ENCODE assay signal across 10 mouse cellular contexts in genomic region chr6:112484316-112484715, GRCm38 (mm10). TPM values are rescaled to one million over a fixed set of nuclear protein-coding genes. Genes with fewer than 3 reads are reported as not detected.
A peak's percentile ranks its signal among the peaks of the same experiment; 100 is the strongest.
DNase-seq lines count a peak whose midpoint lies in the region; ATAC-seq lines count a peak whose summit lies in the region.
"Had no signal": no experiment of that assay in that cellular context is flagged by ENCODE, and none has a peak within 500 bp of the region (broad histone marks: within the 10 kb centered on the region; RNA-seq: fewer than 3 reads in every experiment).

No protein-coding gene starts in this region.

- WGBS in forebrain, embryonic 12.5 days, result 6% methylated on average over 4 of the region's 4 CpGs
- 5% methylated on average over 4 of the region's 4 CpGs for WGBS in forebrain, embryonic 13.5 days
- 4% methylated on average over 4 of the region's 4 CpGs for WGBS in kidney, embryonic 16.5 days
- 5% methylated on average over 4 of the region's 4 CpGs for WGBS in midbrain, embryonic 15.5 days

- H3K9me3 ChIP-seq in forebrain, embryonic 12.5 days, result no peaks in the 10 kb centered on the region
- H3K9me3 ChIP-seq in forebrain, embryonic 13.5 days (replicated peaks), result no peaks in the 10 kb centered on the region
- no peaks in the 10 kb centered on the region for H3K9me3 ChIP-seq in kidney, embryonic 16.5 days (ENCODE audit: low read length)
- no peaks in the 10 kb centered on the region for H3K9me3 ChIP-seq in midbrain, embryonic 15.5 days
- H3K9me3 ChIP-seq: heart, embryonic 13.5 days; megakaryocyte, embryonic 14.5 days had no signal

- no peak overlapping the region for H3K27ac ChIP-seq in forebrain, embryonic 12.5 days
- H3K27ac ChIP-seq in forebrain, embryonic 13.5 days, result no peak overlapping the region
- no peak overlapping the region for H3K27ac ChIP-seq in kidney, embryonic 16.5 days (ENCODE audit: low read length)
- H3K27ac ChIP-seq in midbrain, embryonic 15.5 days, result no peak overlapping the region
- H3K27ac ChIP-seq: heart, embryonic 13.5 days had no signal

- H3K4me3 ChIP-seq in forebrain, embryonic 12.5 days (replicated peaks), result no peak overlapping the region
- H3K4me3 ChIP-seq in forebrain, embryonic 13.5 days, result no peak overlapping the region
- no peak overlapping the region for H3K4me3 ChIP-seq in kidney, embryonic 16.5 days (ENCODE audit: low read length)
- no peak overlapping the region for H3K4me3 ChIP-seq in midbrain, embryonic 15.5 days
- H3K4me3 ChIP-seq: heart, embryonic 13.5 days; megakaryocyte, embryonic 14.5 days had no signal

- 0 out of 2 replicates have a peak, but pooled peaks have one; percentile 12 for ATAC-seq in forebrain, embryonic 12.5 days (ENCODE audit: low FRiP score)
- no peak for ATAC-seq in forebrain, embryonic 13.5 days
- ATAC-seq in kidney, embryonic 16.5 days (ENCODE audit: low FRiP score, low TSS enrichment), result peak; percentile 62; the same call in 1 of the 2 replicates
- 0 out of 2 replicates have a peak, but pooled peaks have one; percentile 18 for ATAC-seq in midbrain, embryonic 15.5 days (replicated peaks)

- no peaks in the 10 kb centered on the region for H3K36me3 ChIP-seq in forebrain, embryonic 12.5 days (replicated peaks)
- no peaks in the 10 kb centered on the region for H3K36me3 ChIP-seq in forebrain, embryonic 13.5 days (ENCODE audit: poor library complexity, severe bottlenecking)
- H3K36me3 ChIP-seq in kidney, embryonic 16.5 days (ENCODE audit: insufficient read depth, low read length), result no peaks in the 10 kb centered on the region
- no peaks in the 10 kb centered on the region for H3K36me3 ChIP-seq in midbrain, embryonic 15.5 days (replicated peaks)
- H3K36me3 ChIP-seq: heart, embryonic 13.5 days had no signal

- no peak overlapping the region for H3K9ac ChIP-seq in forebrain, embryonic 12.5 days
- no peak overlapping the region for H3K9ac ChIP-seq in forebrain, embryonic 13.5 days
- no peak overlapping the region for H3K9ac ChIP-seq in kidney, embryonic 16.5 days (replicated peaks; ENCODE audit: low read length)
- no peak overlapping the region for H3K9ac ChIP-seq in midbrain, embryonic 15.5 days
- H3K9ac ChIP-seq: heart, embryonic 13.5 days had no signal

- peaks cover 7% of the 10 kb centered on the region for H3K4me1 ChIP-seq in forebrain, embryonic 12.5 days
- peaks cover 7% of the 10 kb centered on the region for H3K4me1 ChIP-seq in forebrain, embryonic 13.5 days
- H3K4me1 ChIP-seq in kidney, embryonic 16.5 days (ENCODE audit: insufficient read depth, low read length), result no peaks in the 10 kb centered on the region; the same call in none of the 2 replicates
- H3K4me1 ChIP-seq in midbrain, embryonic 15.5 days, result peaks cover 6% of the 10 kb centered on the region

- no peak overlapping the region for H3K4me2 ChIP-seq in forebrain, embryonic 12.5 days
- no peak overlapping the region for H3K4me2 ChIP-seq in forebrain, embryonic 13.5 days
- H3K4me2 ChIP-seq in kidney, embryonic 16.5 days (replicated peaks; ENCODE audit: low read depth, low read length), result 0 out of 2 replicates have a peak overlapping the region, but pooled peaks have one; percentile 31
- H3K4me2 ChIP-seq in midbrain, embryonic 15.5 days, result no peak overlapping the region
- H3K4me2 ChIP-seq: heart, embryonic 13.5 days had no signal

- peaks cover 45% of the 10 kb centered on the region for H3K27me3 ChIP-seq in forebrain, embryonic 12.5 days
- peaks cover 29% of the 10 kb centered on the region for H3K27me3 ChIP-seq in forebrain, embryonic 13.5 days
- H3K27me3 ChIP-seq in kidney, embryonic 16.5 days (ENCODE audit: insufficient read depth, low read length), result peaks cover 14% of the 10 kb centered on the region
- H3K27me3 ChIP-seq in midbrain, embryonic 15.5 days (replicated peaks), result peaks cover 31% of the 10 kb centered on the region

- peak; percentile 40 to 50 for DNase-seq in right cerebral cortex, adult 2 months (ENCODE audit: low spot score in 2 of 2)
- no peak for DNase-seq in right cerebral cortex, postnatal 10 days (ENCODE audit: low spot score in 2 of 2)
- peak; percentile 62 for DNase-seq in embryo, embryonic 11 days
- DNase-seq in urinary bladder, adult 18-20 months (ENCODE audit: low spot score in 2 of 2), result no peak

RNA-seq across cellular contexts. Expression of gene Oxtr, which starts 5.4 kb away (rescaled TPM):
- 0.23 and 0.26 TPM in 2 replicates for polyA plus RNA-seq in forebrain, embryonic 12.5 days (2016; fragmentation: Nextera tagmentation; extraction: Ambion mirVana)
- polyA plus RNA-seq in forebrain, embryonic 13.5 days (2015; fragmentation: Nextera tagmentation; extraction: Ambion mirVana), result 0.08 and 0.15 TPM in 2 replicates
- 6.4 and 7.2 TPM in 2 replicates for polyA plus RNA-seq in kidney, embryonic 16.5 days (2015; fragmentation: Nextera tagmentation; extraction: Ambion mirVana)
- 1.6 and 1.9 TPM in 2 replicates for polyA plus RNA-seq in midbrain, embryonic 15.5 days (2015; fragmentation: Nextera tagmentation; extraction: Ambion mirVana)

RNA-seq across cellular contexts. Expression of gene Cav3, which starts 25.0 kb away (rescaled TPM):
- polyA plus RNA-seq in forebrain, embryonic 12.5 days (2016; fragmentation: Nextera tagmentation; extraction: Ambion mirVana), result 0.22 TPM in 1 of 2 replicates, not detected in the other
- polyA plus RNA-seq in forebrain, embryonic 13.5 days (2015; fragmentation: Nextera tagmentation; extraction: Ambion mirVana), result 0.15 TPM in 1 of 2 replicates, not detected in the other
- 2.3 and 3.2 TPM in 2 replicates for polyA plus RNA-seq in kidney, embryonic 16.5 days (2015; fragmentation: Nextera tagmentation; extraction: Ambion mirVana)
- 0.29 TPM in 1 of 2 replicates, not detected in the other for polyA plus RNA-seq in midbrain, embryonic 15.5 days (2015; fragmentation: Nextera tagmentation; extraction: Ambion mirVana)

Comparison
In these comparisons a context has a peak if more than half of its experiments do, and no peak if none do; other contexts are left out.
1. DNase-seq: peak in right cerebral cortex, adult 2 months (2 of 2) and embryo, embryonic 11 days (single experiment); none in right cerebral cortex, postnatal 10 days (0 of 2) and urinary bladder, adult 18-20 months (0 of 2).